Mouse (Mus musculus): ENCODE data around the gene Defa22.
"Not testable (repeated sequence)": the region's sequence is repeated elsewhere in the genome, so short reads cannot be mapped to it uniquely, and the experiment has no call there.

Gene Defa22

GRCm38 (mm10) chr8:21161977-21162376, at the start of gene Defa22:
Gene Defa22 (plus strand): TSS chr8:21162277.
- DNase-seq (ENCODE audit: low spot score in 2 of 2): not testable (repeated sequence)

GRCm38 (mm10) chr8:21134342-21134741, 27.7 kb upstream of the Defa22 start, which contains the start of gene Defa30:
Gene Defa30 (plus strand): TSS chr8:21134642.
- DNase-seq (ENCODE audit: low spot score in 2 of 2): not testable (repeated sequence)

GRCm38 (mm10) chr8:21191314-21191713, 29.2 kb downstream of the Defa22 start, which contains the start of gene Defa31:
Gene Defa31 (plus strand): TSS chr8:21191614.
- DNase-seq (ENCODE audit: low spot score in 2 of 2): not testable (repeated sequence)

GRCm38 (mm10) chr8:21201261-21201660, 39.2 kb downstream of the Defa22 start, which contains the start of gene Gm15293:
Gene Gm15293 (plus strand): TSS chr8:21201561.
- DNase-seq (ENCODE audit: low spot score in 2 of 2): not testable (repeated sequence)
